Mouse (Mus musculus) intestine, embryonic 14.5 days (tissue): Measurements from ENCODE around the gene Zdhhc23. TPM values are rescaled to one million over a fixed set of nuclear protein-coding genes. Genes with fewer than 3 reads are reported as not detected.

Source experiments
- ATAC-seq: fragments of 200-750 bp; cut with Nextera tagmentation; replicated peaks from 2 replicates; pipeline ENCODE4 v1.8.0; 2017; ENCODE audit warnings: low read depth, moderate number of reproducible peaks, moderate TSS enrichment, moderate library complexity; ENCODE audit not compliant: low FRiP score, low TSS enrichment
- DNase-seq: peaks from one replicate; pipeline ENCODE4 v3.0.0-alpha.2; 2018; ENCODE audit warnings: low spot score
- H3K27ac ChIP-seq: fragments of 300-500 bp; sonication (generic); 2 replicates; pipeline ENCODE4 v1.5.1; 2014; ENCODE audit warnings: low read depth, mild to moderate bottlenecking, control low read depth
- H3K27me3 ChIP-seq: fragments of 300-500 bp; sonication (generic); replicated peaks from 2 replicates; pipeline ENCODE4 v1.6.1; 2014; ENCODE audit warnings: low read length, control low read depth; ENCODE audit not compliant: control insufficient read depth, insufficient read depth
- H3K36me3 ChIP-seq: fragments of 300-500 bp; sonication (generic); 2 replicates; pipeline ENCODE4 v1.6.1; 2014; ENCODE audit warnings: low read length, control low read depth; ENCODE audit not compliant: control insufficient read depth, insufficient read depth
- H3K4me1 ChIP-seq: fragments of 300-500 bp; sonication (generic); replicated peaks from 2 replicates; pipeline ENCODE4 v1.6.1; 2014; ENCODE audit warnings: low read length, control low read depth, mixed read lengths; ENCODE audit not compliant: control insufficient read depth, insufficient read depth
- H3K4me2 ChIP-seq: fragments of 300-500 bp; sonication (generic); 2 replicates; pipeline ENCODE4 v1.6.1; 2014; ENCODE audit warnings: low read length
- H3K4me3 ChIP-seq: fragments of 300-500 bp; sonication (generic); 2 replicates; pipeline ENCODE4 v1.5.1; 2014; ENCODE audit warnings: low read depth, low read length, control low read depth, mixed read lengths
- H3K9ac ChIP-seq: fragments of 300-500 bp; sonication (generic); 2 replicates; pipeline ENCODE4 v1.6.1; 2014; ENCODE audit warnings: mild to moderate bottlenecking, low read length
- H3K9me3 ChIP-seq: fragments of 300-500 bp; sonication (generic); 2 replicates; pipeline ENCODE4 v1.6.1; 2016; ENCODE audit warnings: low read length, control low read depth; ENCODE audit not compliant: control insufficient read depth
- WGBS: fragments of 180-500 bp; shearing (Covaris S2); extraction: QIAGEN DNeasy Blood & Tissue Kit; methylation state at CpG from one replicate; pipeline ENCODE4 v1.1.7; 2014; 5-methylcytosine and 5-hydroxymethylcytosine counted together
- polyA plus RNA-seq: library from polyadenylated mRNA; unstranded; fragments of >200 nt; fragmentation: Nextera tagmentation; extraction: Ambion mirVana; gene quantifications from 2 replicates; pipeline ENCODE4 v1.2.1, GENCODE M21; 2014

The Zdhhc23 gene
- polyA plus RNA-seq, 1 experiment from 2014 or later, result 2.7 TPM

GRCm38 (mm10) chr16:43958038-43958437, 21.6 kb downstream of the Zdhhc23 start:
- peaks cover 3% of the 10 kb centered on the region; the same call in 1 of the 2 replicates for H3K36me3 ChIP-seq
- ATAC-seq (no peak), DNase-seq (no peak)
- WGBS, result 87% methylated on average over 4 of the region's 4 CpGs
- no peaks in the 10 kb centered on the region; the same call in 1 of the 2 replicates for H3K4me1 ChIP-seq
- H3K27me3 ChIP-seq, result no peaks in the 10 kb centered on the region
- H3K4me2 ChIP-seq, result no peak overlapping the region
- no peak overlapping the region for H3K27ac ChIP-seq
- H3K9me3 ChIP-seq, result no peaks in the 10 kb centered on the region
- no peak overlapping the region for H3K9ac ChIP-seq
- no peak overlapping the region for H3K4me3 ChIP-seq

- WGBS, result 62% methylated on average over 6 of the region's 6 CpGs
- H3K27me3 ChIP-seq, result no peaks in the 10 kb centered on the region
- no peak overlapping the region for H3K4me2 ChIP-seq
- H3K27ac ChIP-seq, result no peak overlapping the region; the same call in 1 of the 2 replicates
- H3K9me3 ChIP-seq, result no peaks in the 10 kb centered on the region
- H3K36me3 ChIP-seq, result no peaks in the 10 kb centered on the region; the same call in 1 of the 2 replicates
- peak; percentile 37 for DNase-seq
- no peak overlapping the region for H3K9ac ChIP-seq
- no peak overlapping the region for H3K4me3 ChIP-seq
- no peaks in the 10 kb centered on the region; the same call in 1 of the 2 replicates for H3K4me1 ChIP-seq
- no peak for ATAC-seq
Measured at GRCm38 (mm10) chr16:43954913-43955312, 24.7 kb downstream of the Zdhhc23 start.

GRCm38 (mm10) chr16:43951591-43951990, 28.0 kb downstream of the Zdhhc23 start:
- no peak overlapping the region for H3K4me3 ChIP-seq
- H3K27me3 ChIP-seq, result no peaks in the 10 kb centered on the region
- no peak overlapping the region for H3K4me2 ChIP-seq
- WGBS, result 72% methylated on average over 4 of the region's 4 CpGs
- H3K36me3 ChIP-seq, result no peaks in the 10 kb centered on the region
- H3K9ac ChIP-seq, result no peak overlapping the region
- ATAC-seq, result no peak
- no peaks in the 10 kb centered on the region for H3K9me3 ChIP-seq
- no peaks in the 10 kb centered on the region; the same call in 1 of the 2 replicates for H3K4me1 ChIP-seq
- no peak for DNase-seq
- H3K27ac ChIP-seq, result no peak overlapping the region

GRCm38 (mm10) chr16:43945869-43946268, 33.7 kb downstream of the Zdhhc23 start:
- H3K4me3 ChIP-seq, result no peak overlapping the region
- H3K4me2 ChIP-seq, result no peak overlapping the region
- H3K9me3 ChIP-seq, result no peaks in the 10 kb centered on the region
- no peaks in the 10 kb centered on the region for H3K27me3 ChIP-seq
- no peaks in the 10 kb centered on the region for H3K36me3 ChIP-seq
- ATAC-seq (no peak), DNase-seq (no peak)
- no peaks in the 10 kb centered on the region; the same call in 1 of the 2 replicates for H3K4me1 ChIP-seq
- 46% methylated on average over 3 of the region's 3 CpGs for WGBS
- peak overlapping the region; percentile 9; the same call in 1 of the 2 replicates for H3K27ac ChIP-seq
- H3K9ac ChIP-seq, result no peak overlapping the region

GRCm38 (mm10) chr16:43945351-43945750, 34.2 kb downstream of the Zdhhc23 start:
- WGBS, result 72% methylated on average over 3 of the region's 3 CpGs
- H3K4me1 ChIP-seq, result no peaks in the 10 kb centered on the region; the same call in 1 of the 2 replicates
- no peak overlapping the region for H3K4me2 ChIP-seq
- no peaks in the 10 kb centered on the region for H3K36me3 ChIP-seq
- DNase-seq (no peak), ATAC-seq (no peak)
- no peaks in the 10 kb centered on the region for H3K27me3 ChIP-seq
- H3K4me3 ChIP-seq, result no peak overlapping the region
- H3K27ac ChIP-seq, result peak overlapping the region; percentile 9; the same call in 1 of the 2 replicates
- no peak overlapping the region for H3K9ac ChIP-seq
- H3K9me3 ChIP-seq, result no peaks in the 10 kb centered on the region

- H3K4me2 ChIP-seq, result no peak overlapping the region
- ATAC-seq, result no peak
- no peaks in the 10 kb centered on the region for H3K27me3 ChIP-seq
- no peak overlapping the region for H3K27ac ChIP-seq
- no peak for DNase-seq
- H3K4me1 ChIP-seq, result no peaks in the 10 kb centered on the region; the same call in 1 of the 2 replicates
- H3K9ac ChIP-seq, result no peak overlapping the region
- 81% methylated on average over 4 of the region's 4 CpGs for WGBS
- H3K36me3 ChIP-seq, result peaks cover 5% of the 10 kb centered on the region; the same call in 1 of the 2 replicates
- no peaks in the 10 kb centered on the region for H3K9me3 ChIP-seq
- no peak overlapping the region for H3K4me3 ChIP-seq
Measured at GRCm38 (mm10) chr16:43940846-43941245, 38.7 kb downstream of the Zdhhc23 start.

GRCm38 (mm10) chr16:43935892-43936291, 43.7 kb downstream of the Zdhhc23 start:
- Histone ChIP-seq H3K27me3 (no peaks in the 10 kb centered on the region), H3K4me1 (no peaks in the 10 kb centered on the region), H3K9ac (no peak overlapping the region), H3K4me3 (no peak overlapping the region), H3K27ac (no peak overlapping the region), H3K9me3 (no peaks in the 10 kb centered on the region), H3K4me2 (no peak overlapping the region), H3K36me3 (peaks cover 5% of the 10 kb centered on the region; the same call in 1 of the 2 replicates)
- no peak for DNase-seq
- WGBS, result 61% methylated on average over 3 of the region's 3 CpGs
- ATAC-seq, result no peak

- no peak overlapping the region for H3K4me2 ChIP-seq
- ATAC-seq (no peak), DNase-seq (no peak)
- H3K27ac ChIP-seq, result no peak overlapping the region
- H3K27me3 ChIP-seq, result no peaks in the 10 kb centered on the region
- no peaks in the 10 kb centered on the region for H3K9me3 ChIP-seq
- WGBS, result 68% methylated on average over 3 of the region's 3 CpGs
- no peak overlapping the region for H3K9ac ChIP-seq
- H3K36me3 ChIP-seq, result peaks cover 5% of the 10 kb centered on the region; the same call in 1 of the 2 replicates
- no peaks in the 10 kb centered on the region for H3K4me1 ChIP-seq
- H3K4me3 ChIP-seq, result no peak overlapping the region
Measured at GRCm38 (mm10) chr16:43935367-43935766, 44.2 kb downstream of the Zdhhc23 start.

GRCm38 (mm10) chr16:43934856-43935255, 44.7 kb downstream of the Zdhhc23 start:
- no peaks in the 10 kb centered on the region for H3K27me3 ChIP-seq
- 91% methylated on average over 8 of the region's 8 CpGs for WGBS
- no peaks in the 10 kb centered on the region for H3K4me1 ChIP-seq
- no peak overlapping the region for H3K4me3 ChIP-seq
- H3K27ac ChIP-seq, result no peak overlapping the region
- ATAC-seq, result no peak
- H3K9ac ChIP-seq, result no peak overlapping the region
- no peak for DNase-seq
- no peak overlapping the region for H3K4me2 ChIP-seq
- no peaks in the 10 kb centered on the region for H3K9me3 ChIP-seq
- H3K36me3 ChIP-seq, result peaks cover 5% of the 10 kb centered on the region; the same call in 1 of the 2 replicates
